Comparison of ENCODE assay signal across 8 mouse cellular contexts in genomic region chr14:55635523-55636007, GRCm38 (mm10). TPM values are rescaled to one million over a fixed set of nuclear protein-coding genes. Genes with fewer than 3 reads are reported as not detected.
DNase-seq lines count a peak whose midpoint lies in the region; ATAC-seq lines count a peak whose summit lies in the region.

Gene Ipo4, minus strand, starts transcription at chr14:55635957.

- H3K9me3 ChIP-seq in heart, embryonic 14.5 days (ENCODE audit: control insufficient read depth, low read length): no peaks in the 10 kb centered on the region
- H3K9me3 ChIP-seq in liver, embryonic 13.5 days (replicated peaks): no peaks in the 10 kb centered on the region
- H3K9me3 ChIP-seq in stomach, embryonic 16.5 days (replicated peaks; ENCODE audit: control insufficient read depth, low read length): no peaks in the 10 kb centered on the region

- DNase-seq in CD4-positive, CD25-positive, alpha-beta regulatory T cell, adult 2 months (ENCODE audit: low read depth, low spot score): peak; percentile 94
- DNase-seq in fibroblast of lung, adult 2 months (ENCODE audit: low read depth): peak; percentile 87
- peak; percentile 92 for DNase-seq in kidney, postnatal 14 days
- peak; percentile 68 for DNase-seq in liver, embryonic 13.5 days
- peak; percentile 92 for DNase-seq in neural tube, embryonic 10.5 days (ENCODE audit: extremely low spot score, low spot score)

- H3K4me3 ChIP-seq in brown adipose tissue, adult 24 weeks (ENCODE audit: insufficient read depth, low read depth, low read length): peak within 1 kb of the TSS; percentile 74
- peak within 1 kb of the TSS; percentile 75 for H3K4me3 ChIP-seq in heart, embryonic 14.5 days (ENCODE audit: control insufficient read depth in 1 of 2, insufficient read depth in 1 of 2, low read depth in 1 of 2, low read length in 2 of 2)
- peak within 1 kb of the TSS; percentile 70 for H3K4me3 ChIP-seq in liver, embryonic 13.5 days (replicated peaks)
- H3K4me3 ChIP-seq in stomach, embryonic 16.5 days (replicated peaks; ENCODE audit: low read length): peak within 1 kb of the TSS; percentile 70

- no peaks in the 10 kb centered on the region for H3K27me3 ChIP-seq in heart, embryonic 14.5 days (ENCODE audit: control insufficient read depth, insufficient read depth, low read length)
- no peaks in the 10 kb centered on the region for H3K27me3 ChIP-seq in liver, embryonic 13.5 days
- H3K27me3 ChIP-seq in stomach, embryonic 16.5 days (ENCODE audit: control insufficient read depth, insufficient read depth, low read length): no peaks in the 10 kb centered on the region

- H3K4me1 ChIP-seq in brown adipose tissue, adult 24 weeks (ENCODE audit: control insufficient read depth, insufficient read depth, insufficient read length, low read length): peaks cover 3% of the 10 kb centered on the region; the same call in 1 of the 2 replicates
- peaks cover 0 to 8% of the 10 kb centered on the region in 2 experiments; a peak in 2 of 4 replicates for H3K4me1 ChIP-seq in heart, embryonic 14.5 days (ENCODE audit: control insufficient read depth in 2 of 2, insufficient read depth in 2 of 2, low read length in 2 of 2)
- peaks cover 32% of the 10 kb centered on the region for H3K4me1 ChIP-seq in liver, embryonic 13.5 days (replicated peaks)
- peaks cover 15% of the 10 kb centered on the region for H3K4me1 ChIP-seq in stomach, embryonic 16.5 days (ENCODE audit: control insufficient read depth, insufficient read depth, low read length)

- WGBS in heart, embryonic 14.5 days: 2% methylated on average over 23 of the region's 33 CpGs
- 1% methylated on average over 33 of the region's 33 CpGs for WGBS in liver, embryonic 13.5 days (ENCODE audit: insufficient replicate concordance)
- under 1% methylated on average over 33 of the region's 33 CpGs for WGBS in stomach, embryonic 16.5 days

- peak within 1 kb of the TSS; percentile 88 for H3K9ac ChIP-seq in heart, embryonic 14.5 days (ENCODE audit: low read length)
- peak within 1 kb of the TSS; percentile 76 for H3K9ac ChIP-seq in liver, embryonic 13.5 days
- peak within 1 kb of the TSS; percentile 79 for H3K9ac ChIP-seq in stomach, embryonic 16.5 days (ENCODE audit: low read length)

- ATAC-seq in heart, embryonic 14.5 days (ENCODE audit: insufficient number of reproducible peaks, insufficient read depth, low FRiP score, low read depth): peak; percentile 61
- ATAC-seq in liver, embryonic 13.5 days (ENCODE audit: low read depth): peak; percentile 79
- ATAC-seq in stomach, embryonic 16.5 days (ENCODE audit: insufficient read depth, low FRiP score): peak; percentile 75

- peak within 1 kb of the TSS; percentile 97 for H3K4me2 ChIP-seq in heart, embryonic 14.5 days (ENCODE audit: low read length)
- H3K4me2 ChIP-seq in liver, embryonic 13.5 days: peak within 1 kb of the TSS; percentile 96
- peak within 1 kb of the TSS; percentile 86 for H3K4me2 ChIP-seq in stomach, embryonic 16.5 days (ENCODE audit: low read depth, low read length)

- peak within 1 kb of the TSS; percentile 58 for H3K27ac ChIP-seq in brown adipose tissue, adult 24 weeks (replicated peaks; ENCODE audit: low read depth, low read length)
- H3K27ac ChIP-seq in heart, embryonic 14.5 days (replicated peaks in 1 of 2; ENCODE audit: control insufficient read depth in 1 of 2, insufficient read depth in 1 of 2, low read depth in 2 of 2, low read length in 2 of 2): peak within 1 kb of the TSS; percentile 47 to 71
- H3K27ac ChIP-seq in liver, embryonic 13.5 days: peak within 1 kb of the TSS; percentile 67
- H3K27ac ChIP-seq in stomach, embryonic 16.5 days (ENCODE audit: low read length): peak within 1 kb of the TSS; percentile 47; the same call in 1 of the 2 replicates

- peaks cover 85% of the 10 kb centered on the region for H3K36me3 ChIP-seq in heart, embryonic 14.5 days (ENCODE audit: control insufficient read depth, insufficient read depth, low read length)
- peaks cover 83% of the 10 kb centered on the region for H3K36me3 ChIP-seq in liver, embryonic 13.5 days
- peaks cover 29% of the 10 kb centered on the region for H3K36me3 ChIP-seq in stomach, embryonic 16.5 days (ENCODE audit: control insufficient read depth, insufficient read depth, low read length)

RNA-seq across cellular contexts. Expression of gene Ipo4, which starts in this region (rescaled TPM):
- 25.0 and 31.0 TPM in 2 replicates for polyA plus RNA-seq in brown adipose tissue, adult 24 weeks (2012; ENCODE audit: insufficient read depth, insufficient read length, missing spikeins)
- 65.7 and 68.4 TPM in 2 replicates for polyA plus RNA-seq in heart, embryonic 14.5 days (2014; fragmentation: Nextera tagmentation; extraction: Ambion mirVana)
- 35.2 and 36.5 TPM in 2 replicates for polyA plus RNA-seq in liver, embryonic 13.5 days (2015; fragmentation: Nextera tagmentation; extraction: Ambion mirVana)
- 86.3 and 114 TPM in 2 replicates for polyA plus RNA-seq in stomach, embryonic 16.5 days (2015; fragmentation: Nextera tagmentation; extraction: Ambion mirVana)

Comparison
In these comparisons a context has a peak if more than half of its experiments do, and no peak if none do; other contexts are left out.
1. Peak in every context shown above with its lines: DNase-seq, ATAC-seq, H3K4me3 ChIP-seq and H3K27ac ChIP-seq.